Mouse (Mus musculus) lung, adult 2 months (tissue): ENCODE measurements around the gene Alox12. TPM values are rescaled to one million over a fixed set of nuclear protein-coding genes. Genes with fewer than 3 reads are reported as not detected.
A peak's percentile ranks its signal among the peaks of the same experiment; 100 is the strongest.

Experiments used
- DNase-seq: peaks from one replicate; pipeline ENCODE4 v3.0.0; 2022
- H3K4me1 ChIP-seq: fragments of 200-500 bp; 2 replicates; pipeline ENCODE4 v1.6.1; 2011; ENCODE audit warnings: low read length; ENCODE audit not compliant: control insufficient read depth, insufficient read depth
- H3K4me3 ChIP-seq: fragments of 200-500 bp; replicated peaks from 2 replicates; pipeline ENCODE3; 2011; ENCODE audit warnings: low read depth, mild to moderate bottlenecking, control low read depth, low read length; ENCODE audit errors: extremely low read depth
- CTCF ChIP-seq: fragments of 200-500 bp; IDR thresholded peaks from 2 replicates; pipeline ENCODE4 v1.5.1; 2011; ENCODE audit warnings: mild to moderate bottlenecking, low read length, control low read depth; ENCODE audit not compliant: insufficient read depth
- POLR2A ChIP-seq: fragments of 200-500 bp; IDR thresholded peaks from 2 replicates; pipeline ENCODE4 v1.6.1; 2011; ENCODE audit warnings: low read depth, mild to moderate bottlenecking, control low read depth, low read length, borderline replicate concordance; ENCODE audit errors: extremely low read depth
- WGBS: fragments of 180-500 bp; shearing (Covaris S2); methylation state at CpG from one replicate; pipeline ENCODE4 v1.1.7; 2018; 5-methylcytosine and 5-hydroxymethylcytosine counted together
- polyA plus RNA-seq: library from polyadenylated mRNA; depleted of rRNA; stranded (reverse); fragments of >200 nt; gene quantifications from 2 replicates; pipeline ENCODE4 v1.2.3, GENCODE M21; 2012

Alox12 gene
- polyA plus RNA-seq, 1 experiment, result 9.2 TPM

DNA sequence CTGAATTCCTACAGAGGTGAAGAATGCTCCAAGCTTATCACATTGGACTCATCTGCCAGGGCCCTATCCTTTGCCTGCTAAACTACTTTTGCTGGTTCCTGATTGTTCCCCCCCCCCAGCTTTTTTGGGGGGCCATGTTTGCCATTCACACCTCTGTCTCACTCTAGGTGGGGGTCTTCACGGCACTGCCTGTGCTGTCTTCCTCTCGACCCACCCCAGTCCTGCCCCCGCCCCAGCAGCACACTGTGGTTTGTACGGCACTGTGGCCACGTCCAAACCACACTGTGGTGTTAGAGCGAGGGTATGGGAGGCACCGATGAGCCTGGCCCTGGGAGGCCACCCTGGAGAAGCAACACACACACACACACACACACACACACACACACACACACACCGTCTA lies 20.7 kb downstream of the Alox12 start:
- DNase-seq, result no peak
- 74% methylated on average over 8 of the region's 8 CpGs for whole genome bisulfite sequencing
- no peak for TF ChIP-seq POLR2A
- no peak for TF ChIP-seq CTCF
- H3K4me3 ChIP-seq, result no peak overlapping the region
- H3K4me1 ChIP-seq, result peaks cover 10% of the 10 kb centered on the region

DNA sequence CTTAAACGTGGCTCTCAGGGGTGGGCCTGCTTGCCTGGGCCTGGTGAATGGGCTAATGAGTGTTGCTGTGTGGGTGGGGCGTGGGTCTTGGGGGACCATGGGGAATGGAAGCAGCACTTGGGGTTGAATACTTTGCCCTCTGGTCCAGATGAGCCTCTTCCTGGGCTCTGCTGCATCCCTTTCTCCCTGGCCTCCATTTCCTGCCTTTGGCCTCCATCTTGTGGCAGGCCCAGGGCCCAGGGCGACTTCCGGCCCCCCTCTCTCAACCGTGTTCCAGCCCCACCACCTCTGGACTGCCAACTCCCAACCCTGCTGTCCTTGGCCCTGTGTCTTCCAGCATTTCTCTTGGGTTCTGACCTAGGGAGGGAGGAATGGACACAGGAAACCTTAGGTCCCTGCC lies 21.1 kb downstream of the Alox12 start:
- Histone ChIP-seq H3K4me1 (peaks cover 10% of the 10 kb centered on the region), H3K4me3 (peak overlapping the region; percentile 49)
- TF ChIP-seq CTCF (no peak), POLR2A (peak; percentile 55; the same call in 1 of the 2 replicates)
- peak; percentile 22 for DNase-seq
- WGBS, result 50% methylated on average over 5 of the region's 5 CpGs

DNA sequence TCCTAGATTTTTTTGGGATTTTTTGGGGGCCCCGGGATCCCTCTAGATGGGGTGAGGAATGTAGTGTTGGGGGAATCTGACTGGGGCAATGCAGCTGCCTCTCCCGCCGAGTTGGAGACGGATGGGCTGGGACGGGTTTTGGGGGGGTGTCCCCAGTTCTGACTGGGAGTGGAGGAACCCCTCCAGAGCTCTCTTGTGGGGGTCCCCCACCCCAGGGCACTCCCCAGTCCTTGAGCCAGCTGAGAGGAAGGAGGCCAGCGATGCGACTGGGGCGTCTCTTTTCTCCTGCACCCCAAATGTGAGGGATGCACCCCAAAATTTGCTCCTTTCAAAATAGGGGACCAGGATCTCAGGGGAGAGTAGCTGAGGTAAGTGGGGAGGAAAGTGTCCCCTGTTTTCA lies 22.1 kb downstream of the Alox12 start:
- DNase-seq, result peak; percentile 27
- WGBS, result 35% methylated on average over 8 of the region's 8 CpGs
- TF ChIP-seq CTCF (no peak), POLR2A (0 out of 2 replicates have a peak, but pooled peaks have one; percentile 12)
- Histone ChIP-seq H3K4me1 (peaks cover 8% of the 10 kb centered on the region), H3K4me3 (peak overlapping the region; percentile 83)

DNA sequence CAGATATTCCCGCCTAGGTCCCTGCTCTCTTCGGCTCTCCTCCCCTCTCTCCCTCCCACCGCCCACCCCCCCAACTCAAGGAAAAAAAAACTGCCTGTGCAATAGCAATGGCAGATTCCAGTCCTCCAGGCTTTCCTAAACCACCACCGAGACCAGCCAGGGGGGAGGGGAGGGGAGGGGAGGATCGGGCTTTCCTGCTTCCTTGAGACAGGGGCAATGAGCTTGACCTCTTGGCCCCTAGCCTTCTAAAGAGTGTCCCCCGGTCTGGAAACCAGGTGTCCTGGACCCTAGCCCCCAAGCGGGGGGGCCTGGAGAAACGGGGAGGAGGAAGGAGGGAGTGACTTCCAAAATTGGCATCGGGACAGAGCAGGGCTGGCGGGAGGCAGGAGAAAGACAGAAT lies 22.6 kb downstream of the Alox12 start:
- Histone ChIP-seq H3K4me1 (peaks cover 8% of the 10 kb centered on the region), H3K4me3 (peak overlapping the region; percentile 83)
- TF ChIP-seq CTCF, result no peak
- 0 out of 2 replicates have a peak, but pooled peaks have one; percentile 2 for TF ChIP-seq POLR2A
- peak; percentile 57 for DNase-seq
- 17% methylated on average over 9 of the region's 10 CpGs for WGBS

DNA sequence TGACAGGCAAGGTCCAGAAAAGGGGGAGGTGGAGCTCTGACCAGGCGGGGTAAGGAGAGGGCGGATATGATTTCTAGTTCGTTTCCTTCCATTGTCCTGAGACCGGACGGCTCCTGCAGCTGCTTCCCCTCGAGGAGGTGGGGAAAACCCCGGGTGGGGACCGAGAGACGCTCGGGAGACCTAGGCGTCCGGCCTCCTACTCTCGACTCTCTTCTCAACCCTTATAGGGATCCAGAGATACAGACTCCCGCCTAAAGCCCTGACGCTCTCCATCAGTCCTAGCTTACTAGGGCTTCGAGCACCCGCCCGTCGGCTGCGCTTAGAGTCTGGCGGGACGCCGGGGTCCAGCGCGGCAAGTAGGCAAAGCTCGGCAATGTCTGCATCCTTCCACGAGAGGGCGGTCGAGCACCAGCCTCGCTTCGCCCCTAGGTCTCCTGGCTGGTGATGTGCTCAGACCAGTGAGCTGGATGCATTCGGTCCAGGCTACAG lies 24.9 kb downstream of the Alox12 start:
- peak overlapping the region; percentile 73 for H3K4me3 ChIP-seq
- H3K4me1 ChIP-seq, result peaks cover 9% of the 10 kb centered on the region
- DNase-seq, result peak; percentile 87
- TF ChIP-seq CTCF, result peak; percentile 92
- TF ChIP-seq POLR2A, result peak; percentile 49; the same call in 1 of the 2 replicates
- under 1% methylated on average over 32 of the region's 32 CpGs for WGBS

DNA sequence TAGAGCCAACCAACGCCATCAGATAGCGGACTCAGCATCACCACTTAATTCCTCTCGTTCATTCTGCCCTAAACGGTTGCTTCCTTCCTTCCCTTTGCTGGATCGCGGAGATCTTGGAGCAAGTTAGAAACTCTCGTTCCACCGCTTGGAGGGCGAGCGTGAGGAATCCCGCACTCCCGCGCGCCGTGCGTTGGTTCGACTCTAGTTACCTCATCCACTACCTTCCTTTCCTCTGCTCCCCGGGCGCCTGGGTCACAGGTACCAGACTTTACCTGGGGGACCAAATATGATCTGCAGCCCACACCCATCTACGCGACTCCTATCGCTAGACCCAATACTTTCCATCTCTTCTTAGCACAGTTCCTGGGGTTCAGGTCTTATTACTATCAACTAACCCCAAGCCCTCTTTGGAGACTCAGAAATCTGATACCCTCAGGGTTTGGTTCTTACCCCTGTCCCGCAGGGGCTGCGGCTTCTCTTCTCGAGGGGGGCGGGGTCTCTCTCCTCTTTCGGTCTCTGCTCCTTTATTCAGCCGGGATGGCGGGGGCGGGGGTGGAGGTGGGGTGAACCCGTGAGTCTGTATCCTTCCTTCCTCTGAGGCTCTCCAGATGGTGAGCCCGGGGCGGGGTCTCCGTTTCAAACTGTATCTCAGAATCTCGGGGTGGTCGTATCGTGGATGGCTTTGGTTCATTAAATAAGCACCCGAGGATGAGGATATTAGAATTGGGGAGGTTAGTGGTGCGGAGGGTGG lies 25.7 kb downstream of the Alox12 start, which contains the start of gene Bcl6b:
Gene Bcl6b, minus strand, starts transcription at position 539 of the 751 bp plus-strand sequence.
- WGBS, result 1% methylated on average over 39 of the region's 39 CpGs
- TF ChIP-seq POLR2A (no peak), CTCF (no peak)
- Histone ChIP-seq H3K4me1 (peaks cover 9% of the 10 kb centered on the region), H3K4me3 (peak within 1 kb of the TSS; percentile 73)
- DNase-seq, result no peak

DNA sequence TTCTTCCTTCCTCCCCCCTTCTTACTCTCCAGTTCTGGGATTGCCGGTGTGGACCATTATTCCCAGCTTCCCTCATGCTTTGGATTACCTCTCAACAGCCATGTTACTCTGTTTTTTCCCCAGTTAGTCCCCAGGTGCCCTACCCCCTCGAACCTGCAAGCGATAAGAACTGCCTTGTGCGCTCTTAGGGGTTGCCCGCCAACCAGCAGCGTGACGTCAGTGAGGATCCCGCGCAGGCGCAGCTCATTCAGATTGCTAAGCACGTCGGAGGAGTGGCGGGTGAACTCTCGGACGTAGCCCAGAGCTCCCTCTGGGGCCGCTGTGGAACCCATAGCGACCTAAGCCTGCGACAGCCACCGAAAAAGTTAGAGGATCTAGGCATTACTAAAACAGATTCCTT lies 26.3 kb downstream of the Alox12 start:
- Histone ChIP-seq H3K4me1 (peaks cover 5% of the 10 kb centered on the region), H3K4me3 (peak overlapping the region; percentile 63)
- peak; percentile 83 for DNase-seq
- TF ChIP-seq POLR2A (peak; percentile 63; the same call in 1 of the 2 replicates), CTCF (no peak)
- 1% methylated on average over 19 of the region's 19 CpGs for WGBS

DNA sequence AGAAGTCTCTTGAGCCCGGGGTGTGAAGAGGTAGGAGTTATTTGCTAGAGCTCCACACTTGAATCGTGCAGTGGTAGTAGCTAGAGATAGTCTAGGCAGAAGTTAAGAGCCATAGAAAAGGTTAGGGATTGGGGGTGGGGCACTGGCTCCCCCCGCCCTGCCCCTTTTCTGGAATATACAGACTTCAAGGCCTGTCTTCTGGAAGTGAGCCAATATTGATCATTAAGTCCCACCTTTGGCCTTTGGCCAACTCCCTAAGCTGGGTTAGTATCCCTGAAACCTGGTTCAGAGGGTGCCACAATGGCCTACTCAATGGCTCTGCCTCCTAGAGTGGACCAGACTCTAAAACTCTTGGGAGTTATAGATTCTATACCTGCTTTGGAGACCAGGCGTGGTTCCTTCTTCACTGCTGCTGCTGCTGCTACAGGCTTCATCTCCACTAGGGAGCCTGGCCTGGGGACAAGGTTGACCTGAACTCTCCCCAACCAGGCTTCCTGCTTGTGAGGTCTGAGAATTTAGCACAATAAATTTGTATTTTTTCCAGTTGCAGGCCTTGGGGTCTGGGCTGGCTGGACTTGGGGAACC lies 27.4 kb downstream of the Alox12 start:
- WGBS, result 50% methylated on average over 4 of the region's 4 CpGs
- H3K4me1 ChIP-seq, result peaks cover 8% of the 10 kb centered on the region
- TF ChIP-seq POLR2A (no peak), CTCF (no peak)
- no peak for DNase-seq
- no peak overlapping the region for H3K4me3 ChIP-seq

DNA sequence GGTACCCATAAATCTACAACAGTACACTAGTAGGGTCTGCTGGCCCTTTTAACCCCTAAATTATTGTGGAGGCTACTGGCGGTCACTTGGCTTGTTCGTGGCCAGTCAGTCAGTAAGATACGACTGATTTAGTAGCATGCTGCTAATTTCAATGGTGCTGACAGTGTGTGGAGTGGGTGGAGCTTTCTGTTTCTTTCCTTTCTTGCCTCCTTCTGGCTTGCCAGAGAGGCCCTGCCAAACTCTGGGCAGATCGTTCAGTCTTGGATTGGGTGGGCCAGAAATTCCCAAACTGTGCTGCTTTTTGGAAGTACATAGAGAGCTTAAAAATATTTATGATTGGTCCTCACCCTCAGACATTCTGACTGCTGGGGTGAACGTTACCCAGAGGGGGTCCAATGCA lies 28.0 kb downstream of the Alox12 start:
- WGBS, result 19% methylated on average over 5 of the region's 5 CpGs
- no peak for DNase-seq
- H3K4me3 ChIP-seq, result no peak overlapping the region
- peaks cover 8% of the 10 kb centered on the region for H3K4me1 ChIP-seq
- TF ChIP-seq CTCF (no peak), POLR2A (no peak)

DNA sequence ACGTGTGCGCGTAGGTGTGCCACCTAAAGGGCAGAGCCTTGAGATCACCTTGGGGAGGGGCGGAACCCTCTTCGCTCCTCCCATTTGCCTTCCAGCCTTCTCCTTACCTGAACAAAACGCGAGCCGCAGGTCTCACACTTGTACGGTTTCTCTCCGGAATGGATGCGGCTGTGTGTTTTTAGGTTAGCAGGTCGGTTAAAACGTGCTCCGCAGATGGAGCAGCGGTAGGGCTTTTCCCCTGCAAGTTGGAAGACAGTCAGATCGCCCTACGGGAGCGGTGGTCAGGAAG lies 28.6 kb downstream of the Alox12 start:
- no peak for TF ChIP-seq POLR2A
- no peak for TF ChIP-seq CTCF
- peaks cover 8% of the 10 kb centered on the region for H3K4me1 ChIP-seq
- peak overlapping the region; percentile 3 for H3K4me3 ChIP-seq
- peak; percentile 56 for DNase-seq
- 22% methylated on average over 18 of the region's 18 CpGs for WGBS
